Mouse (Mus musculus): Measurements from ENCODE around the gene Mcm6.

DNA sequence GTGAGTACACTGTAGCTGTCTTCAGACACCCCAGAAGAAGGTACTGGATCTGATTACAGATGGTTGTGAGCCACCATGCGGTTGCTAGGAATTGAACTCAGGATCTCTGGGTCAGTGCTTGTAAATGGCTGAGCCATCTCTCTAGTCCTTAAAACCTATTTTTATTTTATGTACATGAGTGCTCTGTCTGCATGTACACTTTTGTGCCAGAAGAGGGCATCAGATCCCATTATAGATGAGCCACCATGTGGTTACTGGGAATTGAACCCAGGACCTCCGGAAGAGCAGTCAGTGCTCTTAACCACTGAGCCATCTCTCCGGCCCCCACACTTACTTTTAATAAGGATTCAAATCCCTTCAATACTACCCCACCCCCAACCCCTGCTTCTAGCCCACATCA, 76.5 kb downstream of the Mcm6 start:
- TF ChIP-seq CTCF (IDR thresholded peaks at IDR 0.05; ENCODE audit: low read depth) (peak; percentile 10; the same call in 1 of the 2 replicates), EP300 (IDR thresholded peaks at IDR 0.05; ENCODE audit: low read depth) (no peak)
